Mouse (Mus musculus): Measurements from ENCODE around the gene Btg3.

Btg3 gene

GRCm38 (mm10) chr16:78301183-78301830 is 75.7 kb downstream of the Btg3 start, which contains the start of gene Cxadr:
TSS of gene Cxadr (plus strand) at chr16:78301489.
- DNase-seq (ENCODE audit: low read depth, low spot score), result peak; percentile 95

GRCm38 (mm10) chr16:78296114-78296513 is 80.9 kb downstream of the Btg3 start:
- no peak for DNase-seq (ENCODE audit: low read depth, low spot score)

- no peak for DNase-seq (ENCODE audit: low read depth, low spot score)
Measured at GRCm38 (mm10) chr16:78295601-78296000, 81.4 kb downstream of the Btg3 start.

DNA sequence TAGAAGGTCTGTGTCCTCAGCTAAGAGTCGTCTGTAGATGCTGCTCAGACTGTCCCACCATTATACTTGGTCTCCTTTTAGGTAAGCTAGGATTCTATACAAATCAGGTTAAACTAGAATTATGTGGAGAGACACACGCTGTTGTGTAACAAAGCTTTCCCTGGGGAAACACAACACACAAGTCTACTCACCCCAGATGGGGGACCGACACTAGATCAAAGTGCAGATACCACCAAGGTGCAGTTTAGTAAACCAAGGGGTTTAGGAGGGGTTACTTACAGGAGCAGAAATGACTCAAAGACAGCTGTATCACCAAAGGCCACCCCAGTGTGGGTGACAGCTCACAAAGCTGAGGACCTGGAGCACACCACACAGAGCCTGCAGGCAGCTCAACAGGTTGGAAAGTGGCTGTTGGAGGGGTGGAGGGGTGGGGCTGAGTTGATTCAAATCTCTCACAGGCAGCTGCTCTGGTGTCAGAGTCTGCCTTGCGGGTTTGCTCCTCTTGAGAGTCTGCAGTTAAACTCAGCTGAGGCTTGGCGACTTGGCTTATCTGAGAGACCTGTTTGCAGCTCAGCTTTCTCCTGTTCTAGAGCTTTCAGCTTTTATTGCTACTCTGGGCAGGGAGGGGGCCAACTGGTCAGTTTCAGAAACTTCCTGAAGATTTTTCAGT is 82.3 kb downstream of the Btg3 start:
- peak; percentile 50 for DNase-seq (ENCODE audit: low read depth, low spot score)

GRCm38 (mm10) chr16:78294051-78294450 is 82.9 kb downstream of the Btg3 start:
- DNase-seq (ENCODE audit: low read depth, low spot score), result no peak

GRCm38 (mm10) chr16:78283231-78283630 is 93.8 kb downstream of the Btg3 start:
- no peak for DNase-seq (ENCODE audit: low read depth, low spot score)

Data from ZHBTc4 (cell line).